Mouse (Mus musculus) stomach, embryonic 16.5 days (tissue): ENCODE measurements at regions not wholly inside any gene's neighbourhood (a gene's known extent, or its start where the extent isn't known, plus 50 kb on each side); places are given as distances from the start of the nearest gene placed in this dataset.

ENCODE experiments used
- ATAC-seq: fragments of 200-750 bp; cut with Nextera tagmentation; 2 replicates; pipeline ENCODE4 v1.8.0; 2017; ENCODE audit warnings: moderate number of reproducible peaks, moderate TSS enrichment; ENCODE audit not compliant: insufficient read depth, low FRiP score
- H3K27ac ChIP-seq: fragments of 300-500 bp; sonication (generic); 2 replicates; pipeline ENCODE4 v1.5.1; 2014; ENCODE audit warnings: low read length
- H3K27me3 ChIP-seq: fragments of 300-500 bp; sonication (generic); 2 replicates; pipeline ENCODE4 v1.6.1; 2014; ENCODE audit warnings: low read length, control low read depth, mixed read lengths; ENCODE audit not compliant: control insufficient read depth, insufficient read depth
- H3K36me3 ChIP-seq: fragments of 300-500 bp; sonication (generic); 2 replicates; pipeline ENCODE4 v1.6.1; 2014; ENCODE audit warnings: low read length; ENCODE audit not compliant: control insufficient read depth, insufficient read depth
- H3K4me1 ChIP-seq: fragments of 300-500 bp; sonication (generic); 2 replicates; pipeline ENCODE4 v1.6.1; 2014; ENCODE audit warnings: low read length, control low read depth, mixed read lengths; ENCODE audit not compliant: control insufficient read depth, insufficient read depth
- H3K4me2 ChIP-seq: fragments of 300-500 bp; sonication (generic); 2 replicates; pipeline ENCODE4 v1.6.1; 2014; ENCODE audit warnings: low read depth, low read length, mixed read lengths
- H3K4me3 ChIP-seq: fragments of 300-500 bp; sonication (generic); replicated peaks from 2 replicates; pipeline ENCODE4 v1.5.1; 2014; ENCODE audit warnings: mild to moderate bottlenecking, low read length
- H3K9ac ChIP-seq: fragments of 300-500 bp; sonication (generic); 2 replicates; pipeline ENCODE4 v1.6.1; 2014; ENCODE audit warnings: low read length
- H3K9me3 ChIP-seq: fragments of 300-500 bp; sonication (generic); replicated peaks from 2 replicates; pipeline ENCODE4 v1.6.1; 2016; ENCODE audit warnings: low read length, control low read depth; ENCODE audit not compliant: control insufficient read depth
- WGBS: fragments of 180-500 bp; shearing (Covaris S2); extraction: QIAGEN DNeasy Blood & Tissue Kit; methylation state at CpG from one replicate; pipeline ENCODE4 v1.1.7; 2014; 5-methylcytosine and 5-hydroxymethylcytosine counted together

DNA sequence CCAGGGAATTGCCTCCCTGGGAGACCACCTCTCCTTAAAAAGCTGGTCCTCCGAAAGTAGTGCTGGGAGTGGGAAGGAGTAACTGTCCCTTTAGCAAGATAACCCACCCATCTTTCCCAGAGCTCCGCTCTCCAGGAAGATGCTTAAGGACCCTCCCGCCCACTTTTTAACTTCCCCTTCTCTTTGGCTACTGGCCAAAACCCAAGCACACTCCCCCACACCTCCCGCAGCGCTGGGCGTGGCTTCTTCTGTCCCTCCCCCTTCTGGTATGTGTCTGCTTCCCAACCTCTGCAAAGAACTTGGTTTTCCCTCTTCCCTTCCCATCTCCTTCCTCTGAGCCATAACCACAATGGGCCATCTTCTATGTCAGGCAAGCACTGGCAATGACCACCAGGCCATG is 85.4 kb downstream of the Rpap3 start:
- no peak for ATAC-seq
- H3K4me3 ChIP-seq = no peak overlapping the region
- H3K27me3 ChIP-seq = no peaks in the 10 kb centered on the region
- H3K9me3 ChIP-seq = no peaks in the 10 kb centered on the region
- H3K27ac ChIP-seq = no peak overlapping the region
- no peak overlapping the region for H3K9ac ChIP-seq
- no peak overlapping the region for H3K4me2 ChIP-seq
- H3K4me1 ChIP-seq = no peaks in the 10 kb centered on the region
- 57% methylated on average over 6 of the region's 6 CpGs for WGBS
- no peaks in the 10 kb centered on the region for H3K36me3 ChIP-seq

DNA sequence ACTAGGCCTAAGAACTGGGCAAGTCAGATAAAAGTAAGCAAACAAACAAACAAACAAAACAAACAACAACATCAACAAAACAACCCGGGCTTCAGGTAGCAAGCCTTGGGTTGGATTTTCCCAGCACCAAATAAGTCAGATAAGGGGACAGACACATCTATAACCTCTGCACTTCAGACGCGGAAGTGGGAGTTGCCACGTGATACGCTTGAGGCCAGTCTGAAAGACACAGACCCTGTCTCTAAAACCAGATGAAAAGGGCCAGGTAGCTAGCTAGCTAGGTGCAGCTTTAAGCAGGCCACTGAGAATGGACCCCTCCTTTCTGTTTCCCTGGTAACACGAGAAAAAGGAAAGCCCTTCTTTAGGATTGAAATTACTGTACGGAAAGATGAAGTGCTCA is 85.9 kb downstream of the Rpap3 start:
- Histone ChIP-seq H3K27ac (no peak overlapping the region), H3K4me1 (no peaks in the 10 kb centered on the region), H3K27me3 (no peaks in the 10 kb centered on the region), H3K4me3 (no peak overlapping the region), H3K4me2 (no peak overlapping the region), H3K9me3 (no peaks in the 10 kb centered on the region), H3K36me3 (no peaks in the 10 kb centered on the region), H3K9ac (no peak overlapping the region)
- 87% methylated on average over 7 of the region's 7 CpGs for WGBS
- ATAC-seq = no peak

- H3K4me3 ChIP-seq = no peak overlapping the region
- no peaks in the 10 kb centered on the region for H3K9me3 ChIP-seq
- H3K36me3 ChIP-seq = no peaks in the 10 kb centered on the region
- H3K27me3 ChIP-seq = no peaks in the 10 kb centered on the region
- no peaks in the 10 kb centered on the region for H3K4me1 ChIP-seq
- 66% methylated on average over 2 of the region's 2 CpGs for WGBS
- no peak overlapping the region for H3K27ac ChIP-seq
- ATAC-seq = no peak
- no peak overlapping the region for H3K4me2 ChIP-seq
- H3K9ac ChIP-seq = no peak overlapping the region
These were observed 93.3 kb downstream of the Rpap3 start for GRCm38 (mm10) chr15:97612325-97612724.

DNA sequence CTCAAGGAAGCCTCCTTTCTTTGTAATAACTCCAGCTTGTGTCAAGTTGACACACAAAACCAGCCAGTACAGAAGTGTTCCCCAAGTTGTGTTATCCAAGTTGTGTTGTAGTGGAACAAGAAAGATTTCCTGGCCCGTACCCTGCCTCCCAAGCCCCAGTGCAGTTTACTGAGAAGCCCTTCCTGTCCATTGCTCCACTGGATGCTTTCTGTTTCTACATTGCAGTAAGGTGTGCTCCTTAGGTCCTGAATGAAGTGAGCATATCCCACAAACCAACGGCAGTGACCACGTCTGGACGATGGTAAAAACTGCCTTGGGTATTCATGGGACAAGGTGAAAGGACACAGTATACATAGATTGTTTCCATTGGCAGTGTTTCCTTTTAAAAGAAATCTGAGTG is 94.9 kb downstream of the Rpap3 start:
- Histone ChIP-seq H3K27ac (no peak overlapping the region), H3K4me1 (0 out of 2 replicates have a peak, but pooled peaks cover 8% of the 10 kb centered on the region), H3K4me3 (no peak overlapping the region), H3K27me3 (no peaks in the 10 kb centered on the region), H3K36me3 (no peaks in the 10 kb centered on the region), H3K4me2 (no peak overlapping the region), H3K9me3 (no peaks in the 10 kb centered on the region), H3K9ac (no peak overlapping the region)
- no peak for ATAC-seq
- 84% methylated on average over 4 of the region's 4 CpGs for WGBS

GRCm38 (mm10) chr15:97609496-97609895 is 96.1 kb downstream of the Rpap3 start:
- Histone ChIP-seq H3K4me3 (no peak overlapping the region), H3K27ac (no peak overlapping the region), H3K9me3 (no peaks in the 10 kb centered on the region), H3K36me3 (no peaks in the 10 kb centered on the region), H3K4me2 (no peak overlapping the region), H3K27me3 (no peaks in the 10 kb centered on the region), H3K4me1 (0 out of 2 replicates have a peak, but pooled peaks cover 8% of the 10 kb centered on the region), H3K9ac (no peak overlapping the region)
- ATAC-seq = no peak
- WGBS = 60% methylated on average over 7 of the region's 7 CpGs

DNA sequence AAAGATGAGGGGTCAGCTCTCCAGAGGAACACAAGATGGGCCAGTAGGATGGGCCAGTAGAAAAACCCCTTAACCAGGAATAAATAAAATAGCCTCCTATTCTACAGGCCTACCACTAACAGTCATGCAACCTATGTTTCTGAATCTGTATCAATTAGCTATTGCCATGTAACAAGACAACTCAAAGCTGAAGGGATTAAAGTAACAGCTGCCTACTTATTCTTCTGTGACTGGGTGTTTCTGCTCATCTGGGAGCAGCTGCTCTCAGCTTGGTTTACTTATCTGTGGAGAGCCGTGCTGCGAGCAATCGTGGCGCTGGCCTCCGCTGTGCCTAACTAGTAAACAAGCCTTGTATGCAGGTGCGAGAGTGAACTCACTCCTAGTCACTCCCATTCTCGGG is 97.0 kb downstream of the Rpap3 start:
- no peaks in the 10 kb centered on the region for H3K9me3 ChIP-seq
- no peak for ATAC-seq
- WGBS = 59% methylated on average over 7 of the region's 7 CpGs
- no peak overlapping the region for H3K4me3 ChIP-seq
- no peak overlapping the region for H3K9ac ChIP-seq
- no peak overlapping the region for H3K4me2 ChIP-seq
- no peak overlapping the region for H3K27ac ChIP-seq
- H3K4me1 ChIP-seq = 0 out of 2 replicates have a peak, but pooled peaks cover 8% of the 10 kb centered on the region
- no peaks in the 10 kb centered on the region for H3K36me3 ChIP-seq
- no peaks in the 10 kb centered on the region for H3K27me3 ChIP-seq

DNA sequence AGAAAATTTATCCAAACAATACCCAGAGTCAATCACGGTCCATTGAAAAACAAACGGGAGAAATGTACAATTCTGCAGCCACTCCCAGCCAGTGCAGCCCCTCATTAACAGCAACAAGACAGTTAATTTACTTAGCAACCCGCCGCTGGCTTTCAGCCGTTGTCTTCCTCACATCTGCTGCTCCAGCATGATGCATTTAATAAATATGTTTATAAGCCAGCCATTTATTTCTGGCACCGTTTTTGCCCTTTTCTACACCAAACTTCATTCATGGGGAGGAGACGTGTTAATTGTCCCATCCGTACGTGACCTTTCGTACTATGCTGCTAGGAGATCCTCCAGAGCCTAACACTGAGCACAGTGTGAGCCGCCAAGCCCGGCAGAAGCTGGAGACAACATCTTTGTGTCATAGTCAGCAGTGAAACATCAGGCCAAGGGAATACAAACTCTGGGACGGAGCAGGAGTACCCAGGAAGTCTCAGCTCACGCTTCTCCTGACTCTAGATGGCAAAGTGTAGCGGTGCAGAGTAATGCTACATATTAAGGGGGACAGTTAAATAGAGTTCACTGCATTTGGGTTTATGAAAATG is 97.9 kb downstream of the Rpap3 start:
- no peak; the same call in 1 of the 2 replicates for ATAC-seq
- Histone ChIP-seq H3K36me3 (no peaks in the 10 kb centered on the region), H3K27ac (no peak overlapping the region; the same call in 1 of the 2 replicates), H3K27me3 (no peaks in the 10 kb centered on the region), H3K4me1 (0 out of 2 replicates have a peak, but pooled peaks cover 8% of the 10 kb centered on the region), H3K9ac (no peak overlapping the region), H3K4me2 (peak overlapping the region; percentile 66; the same call in 1 of the 2 replicates), H3K9me3 (no peaks in the 10 kb centered on the region), H3K4me3 (no peak overlapping the region)
- WGBS = 61% methylated on average over 15 of the region's 15 CpGs

GRCm38 (mm10) chr15:97606630-97607381 is 98.8 kb downstream of the Rpap3 start:
- peak; percentile 13; the same call in 1 of the 2 replicates for ATAC-seq
- Histone ChIP-seq H3K27me3 (no peaks in the 10 kb centered on the region), H3K4me3 (peak overlapping the region; percentile 35), H3K9me3 (no peaks in the 10 kb centered on the region), H3K9ac (peak overlapping the region; percentile 57), H3K36me3 (no peaks in the 10 kb centered on the region), H3K4me1 (0 out of 2 replicates have a peak, but pooled peaks cover 8% of the 10 kb centered on the region), H3K27ac (peak overlapping the region; percentile 3; the same call in 1 of the 2 replicates), H3K4me2 (peak overlapping the region; percentile 66)
- 9% methylated on average over 25 of the region's 25 CpGs for WGBS

- Histone ChIP-seq H3K4me1 (0 out of 2 replicates have a peak, but pooled peaks cover 8% of the 10 kb centered on the region), H3K27ac (no peak overlapping the region), H3K4me3 (peak overlapping the region; percentile 35), H3K9ac (no peak overlapping the region; the same call in 1 of the 2 replicates), H3K9me3 (no peaks in the 10 kb centered on the region), H3K36me3 (no peaks in the 10 kb centered on the region), H3K4me2 (peak overlapping the region; percentile 66), H3K27me3 (no peaks in the 10 kb centered on the region)
- ATAC-seq = no peak
- 40% methylated on average over 6 of the region's 6 CpGs for WGBS
These were observed 99.4 kb downstream of the Rpap3 start for GRCm38 (mm10) chr15:97606232-97606629.
